Mouse (Mus musculus): Measurements from ENCODE around the gene Rasef.

- TF ChIP-seq CTCF (IDR thresholded peaks at IDR 0.05), result no peak
- TF ChIP-seq EP300 (IDR thresholded peaks at IDR 0.05), result no peak
Measured at GRCm38 (mm10) chr4:73773831-73774810, 16.7 kb downstream of the Rasef start.
